Mouse (Mus musculus) frontal cortex, adult (tissue): ENCODE results near the gene Onecut3.
A peak's percentile ranks its signal among the peaks of the same experiment; 100 is the strongest.

Source experiments
- ATAC-seq: cut with Nextera tagmentation; 2 replicates; pipeline ENCODE4 v1.9.2; 2017; ENCODE audit warnings: mild to moderate bottlenecking, moderate library complexity, mixed read lengths; ENCODE audit not compliant: low TSS enrichment

Gene Onecut3

GRCm38 (mm10) chr10:80552364-80552763 lies 57.7 kb downstream of the Onecut3 start:
- ATAC-seq, result no peak

GRCm38 (mm10) chr10:80553575-80553974 lies 58.9 kb downstream of the Onecut3 start:
- no peak for ATAC-seq

- ATAC-seq, result no peak
These were observed 59.4 kb downstream of the Onecut3 start for GRCm38 (mm10) chr10:80553997-80554396.

GRCm38 (mm10) chr10:80557346-80557965 lies 62.8 kb downstream of the Onecut3 start:
- ATAC-seq, result 0 out of 2 replicates have a peak, but pooled peaks have one; percentile 27

- ATAC-seq, result no peak
These were observed 64.8 kb downstream of the Onecut3 start for GRCm38 (mm10) chr10:80559431-80559830.

GRCm38 (mm10) chr10:80560621-80561020 lies 66.0 kb downstream of the Onecut3 start:
- ATAC-seq, result no peak

- peak; percentile 74 for ATAC-seq
These were observed 66.7 kb downstream of the Onecut3 start, which contains the start of gene Rexo1 for GRCm38 (mm10) chr10:80561116-80561944. Gene Rexo1 (minus strand): TSS chr10:80561560.

- peak; percentile 69 for ATAC-seq
These were observed 71.9 kb downstream of the Onecut3 start for GRCm38 (mm10) chr10:80566375-80567092.
